Mouse (Mus musculus) spleen, adult 12 weeks (tissue): ENCODE data around the gene Faf1.

Source experiments
- DNase-seq: peaks from one replicate; pipeline ENCODE4 v3.0.0; 2022; ENCODE audit warnings: low spot score

The Faf1 gene

DNA sequence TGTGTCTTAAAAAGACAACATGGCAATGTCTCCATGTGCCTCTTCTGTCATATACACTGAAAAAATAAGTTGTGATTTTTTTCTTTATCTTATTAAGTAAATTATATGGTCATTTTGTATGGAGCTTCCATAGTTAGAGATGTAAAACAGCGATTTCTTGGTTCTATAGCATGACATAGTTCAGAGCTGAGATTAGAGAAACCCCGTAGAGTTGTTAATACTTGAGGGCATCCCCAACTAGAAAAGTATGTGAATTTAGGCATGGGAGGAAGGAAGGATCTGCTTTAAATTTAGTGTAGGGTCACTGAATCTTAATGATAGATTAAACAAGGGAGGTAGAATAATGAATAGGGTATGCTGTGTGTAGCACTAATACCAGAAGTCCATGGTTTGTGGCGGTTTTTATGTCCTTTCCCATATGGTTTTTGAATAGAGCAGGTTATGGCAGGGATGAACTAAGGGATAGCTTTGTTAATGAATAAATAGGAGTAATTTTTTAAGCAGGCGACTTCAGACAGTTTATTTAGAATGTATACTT is 106.3 kb downstream of the Faf1 start:
- no peak for DNase-seq

- no peak for DNase-seq
These were observed 113.1 kb downstream of the Faf1 start for GRCm38 (mm10) chr4:109789347-109790001.

GRCm38 (mm10) chr4:109792331-109792730 is 115.9 kb downstream of the Faf1 start:
- DNase-seq, result no peak

- no peak for DNase-seq
These were observed 116.7 kb downstream of the Faf1 start for GRCm38 (mm10) chr4:109793072-109793471.

DNA sequence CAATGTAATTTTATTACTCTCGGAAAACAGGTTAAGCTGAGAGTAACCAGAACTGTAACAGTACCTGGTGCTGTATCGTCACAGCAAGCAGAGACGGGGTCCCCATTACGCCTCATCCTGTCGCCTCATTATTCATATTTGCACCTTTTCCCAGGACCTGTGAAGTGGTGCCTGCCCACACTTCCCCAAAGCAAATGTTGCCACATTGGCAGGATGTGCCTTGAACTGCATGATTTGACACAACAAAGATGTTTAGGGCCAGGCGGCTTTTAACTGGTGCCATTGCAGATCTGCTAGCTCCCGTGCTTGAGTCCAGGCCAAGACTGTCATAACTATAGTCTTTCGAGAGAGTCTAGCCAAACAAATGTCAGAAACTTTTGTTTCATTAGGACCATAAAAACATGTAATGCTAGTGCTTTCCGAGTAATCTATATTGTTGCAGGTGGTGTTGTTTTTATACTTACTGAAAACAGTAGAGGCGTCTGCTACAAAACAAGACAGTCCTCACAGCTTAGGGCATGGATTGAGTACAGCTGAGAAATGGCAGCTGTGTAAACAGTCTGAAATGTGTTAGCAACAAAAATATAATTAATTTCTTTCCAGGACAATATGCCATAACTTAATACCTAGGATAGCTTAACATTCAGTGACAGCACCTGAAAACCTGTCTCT is 121.3 kb downstream of the Faf1 start:
- DNase-seq, result no peak

GRCm38 (mm10) chr4:109806408-109806807 is 130.0 kb downstream of the Faf1 start:
- no peak for DNase-seq

DNA sequence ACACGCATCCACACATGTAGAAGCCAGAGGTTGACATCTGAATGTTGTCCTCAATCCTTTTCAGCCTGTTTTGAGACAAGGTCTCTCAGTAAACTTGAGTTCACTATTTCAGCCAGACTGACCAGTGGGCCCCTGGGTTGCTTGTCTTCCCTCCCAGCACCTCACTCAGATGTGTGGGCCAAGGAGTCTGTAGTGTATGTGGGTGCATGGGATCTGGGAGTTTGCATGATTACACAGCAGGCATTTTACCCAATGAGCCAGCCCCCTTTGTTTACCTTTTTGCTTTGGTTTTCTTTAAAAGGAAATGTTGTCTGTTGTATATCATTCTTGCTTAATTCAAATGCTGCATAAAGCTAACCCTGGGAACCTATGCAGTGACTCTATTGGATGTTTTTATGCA is 138.8 kb downstream of the Faf1 start:
- no peak for DNase-seq

DNA sequence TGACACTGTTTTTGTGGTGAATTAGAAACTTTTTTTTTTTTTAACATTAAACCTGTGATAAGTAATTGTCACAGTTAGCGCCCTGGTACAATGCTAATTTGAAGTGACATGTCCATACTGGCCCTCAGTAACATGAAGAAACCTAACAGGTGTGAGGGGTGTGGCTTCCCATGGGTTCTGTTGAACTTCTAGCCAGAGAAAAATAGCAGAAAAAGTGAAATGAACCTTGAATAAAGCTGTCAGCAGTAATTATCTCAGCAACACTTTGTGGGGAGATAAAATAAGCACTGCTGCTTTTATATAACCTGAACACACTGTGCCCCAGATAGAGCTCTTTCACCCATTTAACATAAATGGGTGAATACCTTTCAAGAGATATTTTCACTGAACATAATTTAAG is 139.2 kb downstream of the Faf1 start:
- DNase-seq, result no peak

DNA sequence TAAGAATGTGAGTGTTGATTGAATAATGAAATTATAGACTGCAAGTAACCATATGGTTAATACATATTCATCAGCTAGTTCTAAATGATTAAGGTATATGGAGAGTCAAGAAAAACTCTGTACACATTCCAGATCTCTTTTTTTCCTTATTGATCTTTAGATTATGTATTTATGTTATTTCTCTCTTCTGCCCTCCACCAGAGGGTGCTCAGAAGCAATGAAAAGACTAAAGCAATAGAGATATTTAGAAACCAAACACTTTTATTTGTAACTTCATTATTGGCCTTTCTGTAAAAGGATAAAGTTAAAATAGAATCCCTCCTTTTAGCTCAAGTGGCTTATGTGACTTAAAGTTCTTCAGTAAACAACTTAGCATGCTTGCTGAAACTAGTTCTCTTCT is 143.1 kb downstream of the Faf1 start:
- DNase-seq, result no peak

DNA sequence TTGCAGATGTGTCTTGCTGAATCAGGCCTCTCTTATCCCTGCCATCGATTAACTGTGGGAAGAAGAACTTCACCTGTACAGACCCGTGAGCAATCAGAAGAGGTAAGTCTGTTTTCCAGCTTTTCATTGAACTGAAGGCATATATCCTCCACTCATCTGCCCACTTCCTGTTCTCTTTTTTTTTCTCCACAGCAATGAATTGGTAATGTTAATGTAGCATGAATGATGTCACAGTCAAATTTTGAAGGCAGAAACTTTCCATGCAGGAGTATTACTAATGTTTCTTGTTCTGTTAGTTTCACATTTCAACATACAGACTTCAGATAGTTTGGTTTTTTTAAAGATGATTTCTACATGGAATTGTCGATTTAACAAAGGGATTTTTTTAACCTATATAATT is 153.4 kb downstream of the Faf1 start:
- no peak for DNase-seq

GRCm38 (mm10) chr4:109857851-109858250 is 181.5 kb downstream of the Faf1 start:
- no peak for DNase-seq

DNA sequence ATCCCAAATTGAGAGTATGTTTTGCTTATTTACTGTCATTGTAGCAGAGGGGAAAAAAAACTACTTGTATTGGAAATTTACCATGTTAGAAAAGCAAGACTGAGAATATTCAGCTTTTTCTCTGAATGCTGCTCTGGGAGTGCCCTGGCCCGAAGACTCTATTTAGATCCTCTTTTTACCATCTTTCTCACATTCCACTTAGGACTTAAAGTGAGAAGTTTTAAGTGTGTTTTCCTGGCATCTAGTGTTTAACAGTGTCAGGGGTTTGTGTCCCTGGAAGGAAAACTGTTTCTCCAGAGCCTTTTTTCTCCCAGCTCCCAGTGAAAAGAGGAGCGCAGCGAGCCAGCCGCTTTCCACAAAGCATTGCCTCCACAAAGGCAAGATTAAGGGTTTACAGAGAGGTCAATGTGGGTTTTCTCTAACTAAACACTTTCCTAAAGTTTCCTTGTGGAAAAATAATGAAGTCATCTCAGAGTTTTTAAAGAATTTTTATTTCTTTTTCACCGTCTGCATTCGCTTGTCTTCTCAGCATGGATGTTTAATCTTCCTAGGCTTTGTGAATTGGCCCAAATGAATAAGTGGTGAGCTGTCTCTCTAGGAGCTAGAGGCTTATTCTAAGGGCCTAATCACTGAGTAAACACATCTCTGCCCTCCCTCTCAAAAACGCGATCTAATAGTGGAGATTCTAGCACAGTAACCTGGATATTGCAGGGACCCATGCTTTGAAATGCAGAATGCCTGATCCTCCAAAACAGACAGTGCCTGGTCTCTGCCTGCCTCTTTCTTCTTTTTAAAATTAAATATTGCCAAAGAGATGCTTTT is 182.4 kb downstream of the Faf1 start:
- no peak for DNase-seq

DNA sequence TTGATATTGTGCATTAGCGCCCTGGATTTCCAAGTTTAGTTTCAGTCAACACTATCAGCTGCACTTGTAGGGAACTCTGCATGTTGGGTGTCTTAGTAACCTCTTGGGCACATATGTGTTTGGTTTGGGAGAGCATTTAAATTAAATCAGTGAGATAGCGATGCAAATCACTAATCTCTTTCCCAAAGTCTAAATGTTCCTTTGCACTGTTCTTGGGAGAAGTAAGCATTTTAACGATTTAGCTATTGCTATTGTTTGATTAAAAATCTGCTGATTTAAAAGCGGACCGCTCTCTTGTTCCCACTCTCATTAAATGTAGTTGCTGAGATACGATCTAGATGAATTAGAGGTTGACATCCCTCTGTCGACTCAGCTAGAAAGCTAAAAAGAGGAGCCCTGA is 183.0 kb downstream of the Faf1 start:
- DNase-seq, result no peak

- no peak for DNase-seq
These were observed 183.9 kb downstream of the Faf1 start for GRCm38 (mm10) chr4:109860256-109860655.

- DNase-seq, result no peak
These were observed 185.9 kb downstream of the Faf1 start for GRCm38 (mm10) chr4:109862271-109862670.

DNA sequence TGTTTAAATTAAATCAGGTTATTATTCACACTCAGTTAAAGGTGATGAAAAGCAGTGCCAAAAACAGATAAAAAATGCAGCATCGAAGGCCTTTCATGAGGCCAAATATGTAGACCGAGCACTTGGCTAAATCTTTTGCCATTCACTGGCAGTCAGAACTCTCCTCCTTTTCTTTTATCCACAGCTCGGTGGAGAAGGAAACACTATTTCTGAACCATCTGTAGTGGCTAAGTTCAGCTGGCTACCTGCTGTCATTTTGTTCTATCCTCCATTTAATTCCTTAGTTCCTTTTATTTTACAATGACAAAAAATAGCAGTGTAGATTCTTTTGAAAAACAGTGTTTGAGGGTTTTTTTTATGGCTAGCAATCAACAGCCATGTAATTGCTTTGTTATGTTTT is 186.6 kb downstream of the Faf1 start:
- no peak for DNase-seq

DNA sequence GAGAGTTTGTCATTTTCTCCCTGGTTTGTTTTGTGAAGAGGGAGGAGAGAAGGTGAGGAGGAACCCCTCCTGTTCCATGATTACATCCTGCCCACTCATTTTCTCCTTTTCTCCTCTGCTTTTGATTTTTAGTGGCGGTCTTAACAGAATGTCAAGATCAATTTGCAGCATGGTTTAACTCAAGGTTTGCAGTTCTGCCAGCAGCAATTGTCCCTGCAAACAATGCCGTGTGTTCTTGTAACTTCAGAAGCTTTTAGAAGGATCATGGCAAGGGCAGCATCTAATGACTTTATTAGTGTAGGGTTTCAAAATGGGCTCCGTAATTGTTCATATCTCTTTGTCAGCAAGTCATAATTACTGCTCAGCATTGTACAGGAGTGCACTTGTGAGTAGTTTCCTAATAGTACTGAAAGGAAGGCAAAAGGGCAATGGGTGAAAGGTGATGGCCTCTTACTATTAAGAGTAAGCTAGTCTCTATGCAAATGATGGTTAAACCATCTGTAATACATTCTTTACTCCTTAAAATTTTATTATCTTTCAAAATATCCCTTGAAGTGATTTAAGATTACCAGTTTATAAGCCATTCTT is 192.6 kb downstream of the Faf1 start:
- no peak for DNase-seq

DNA sequence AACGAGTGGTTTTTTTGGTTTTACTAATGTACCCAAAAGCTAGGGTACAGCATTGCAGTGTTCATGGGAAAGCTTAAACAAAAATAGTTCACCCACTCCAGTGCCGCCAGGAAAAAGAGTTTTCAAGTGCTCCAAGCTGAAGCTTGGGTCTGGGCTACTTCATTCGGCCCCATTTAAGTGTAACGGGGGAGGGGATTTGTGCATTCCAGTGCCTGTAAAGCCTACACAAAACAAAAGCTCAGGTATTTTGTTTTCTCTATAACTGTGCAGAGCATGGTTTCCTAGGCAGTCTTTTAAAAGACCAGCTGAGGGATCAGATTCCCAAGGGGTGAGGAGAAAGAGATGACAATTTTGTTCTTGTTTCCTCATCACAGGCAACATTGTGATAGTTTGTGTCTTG is 207.9 kb downstream of the Faf1 start:
- no peak for DNase-seq

- no peak for DNase-seq
These were observed 211.5 kb downstream of the Faf1 start for GRCm38 (mm10) chr4:109887856-109888357.

GRCm38 (mm10) chr4:109897810-109898566 is 221.6 kb downstream of the Faf1 start:
- no peak for DNase-seq

DNA sequence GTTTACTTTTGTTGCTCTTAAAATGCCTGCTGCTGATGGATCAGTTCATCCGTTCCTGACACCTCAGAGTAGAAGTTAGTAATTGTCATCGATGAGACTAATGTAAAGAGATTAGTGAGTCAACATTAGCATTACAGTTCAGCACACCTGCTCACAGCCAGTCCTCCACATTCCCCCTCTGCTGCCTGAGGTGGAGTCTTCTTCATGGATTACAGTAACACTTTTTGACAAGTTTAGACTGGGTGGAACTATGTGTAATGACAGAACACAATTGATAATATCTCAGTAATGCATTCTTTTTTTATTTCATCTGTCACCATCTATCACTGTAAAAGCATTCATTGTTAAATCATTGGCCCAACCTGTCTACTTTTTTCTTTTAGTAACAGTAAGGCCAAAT is 224.7 kb downstream of the Faf1 start:
- no peak for DNase-seq

DNA sequence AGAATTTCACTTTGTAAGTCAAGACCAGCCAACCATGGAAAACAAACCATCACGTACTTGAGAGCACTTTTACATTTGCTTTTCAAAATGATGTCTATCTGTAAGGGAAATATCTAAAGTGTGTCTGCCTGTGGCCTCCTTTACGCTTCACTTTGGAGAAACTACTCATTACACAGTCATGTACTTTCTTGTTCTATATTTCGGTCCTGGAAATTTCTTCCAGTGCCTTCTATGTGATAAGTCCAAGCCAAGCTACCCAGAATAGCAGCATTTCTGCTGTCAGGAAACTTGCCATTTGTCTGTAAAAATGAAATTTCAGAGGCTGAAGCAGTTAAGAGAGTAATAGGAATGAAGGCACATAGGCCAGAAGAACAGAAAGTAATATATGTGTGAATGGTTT is 228.1 kb downstream of the Faf1 start:
- DNase-seq, result no peak
